Mouse (Mus musculus): ENCODE data around the gene Ovca2. TPM values are rescaled to one million over a fixed set of nuclear protein-coding genes. Genes with fewer than 3 reads are reported as not detected.

Gene Ovca2
- polyA plus RNA-seq, 1 experiment from 2014 or later: 24.5 TPM

- peaks cover 81% of the 10 kb centered on the region for H3K27me3 ChIP-seq
- under 1% methylated on average over 52 of the region's 52 CpGs for WGBS
- ATAC-seq (ENCODE audit: low FRiP score): no peak
- H3K9me3 ChIP-seq (replicated peaks): no peaks in the 10 kb centered on the region
- no peaks in the 10 kb centered on the region for H3K36me3 ChIP-seq
- H3K9ac ChIP-seq: peak overlapping the region; percentile 57
- peak overlapping the region; percentile 77 for H3K4me2 ChIP-seq (replicated peaks)
- H3K27ac ChIP-seq: 0 out of 2 replicates have a peak overlapping the region, but pooled peaks have one; percentile 7
- H3K4me3 ChIP-seq: peak overlapping the region; percentile 48
- H3K4me1 ChIP-seq: peaks cover 44% of the 10 kb centered on the region
Observed at GRCm38 (mm10) chr11:75194121-75194849, 15.7 kb upstream of the Ovca2 start.

DNA sequence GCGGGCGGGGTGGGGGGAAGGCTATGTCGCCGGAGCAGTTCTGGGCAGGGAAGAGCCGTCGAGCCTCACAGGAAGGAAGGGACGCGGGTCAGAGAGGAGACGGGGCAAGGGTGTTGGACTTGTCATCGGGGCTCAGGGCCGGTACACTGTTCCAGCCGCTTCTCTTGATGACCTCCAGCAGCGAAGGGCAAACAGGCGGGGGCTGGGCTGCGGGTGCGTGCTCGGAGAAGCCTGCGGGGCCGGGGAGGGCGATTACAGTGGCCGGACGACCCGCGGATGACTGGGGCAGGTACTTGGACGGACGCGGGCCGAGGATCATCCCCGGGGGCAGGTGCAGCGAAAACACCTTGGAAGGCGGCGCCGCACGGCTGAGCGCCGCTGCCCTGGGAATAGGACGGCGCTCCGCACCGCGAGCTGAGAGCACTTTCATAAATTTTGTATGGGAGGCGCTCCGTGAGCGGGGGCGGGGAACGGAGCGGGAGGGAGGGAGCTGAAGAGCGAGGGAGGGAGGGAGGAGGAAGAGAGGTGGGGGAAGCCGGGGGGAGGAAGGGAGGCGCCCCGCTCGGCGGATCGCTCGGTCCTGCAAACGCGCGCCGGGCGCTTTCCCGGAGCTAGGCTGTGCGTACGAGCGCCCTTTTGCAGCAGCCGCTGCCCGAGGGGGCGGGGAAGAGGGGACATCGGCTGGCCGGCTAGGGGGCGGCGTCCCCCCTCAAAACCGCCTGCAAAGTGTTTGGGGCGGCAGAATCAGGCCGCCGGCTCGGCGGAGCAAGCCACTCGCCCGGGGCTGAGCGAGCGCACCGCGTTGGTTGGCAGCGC lies 14.8 kb upstream of the Ovca2 start, which contains the start of gene Rtn4rl1:
Gene Rtn4rl1 (plus strand): TSS at position 528 of the 816 bp plus-strand sequence.
- Histone ChIP-seq H3K4me3 (peak within 1 kb of the TSS; percentile 48), H3K9me3 (replicated peaks) (no peaks in the 10 kb centered on the region), H3K36me3 (no peaks in the 10 kb centered on the region), H3K4me1 (peaks cover 46% of the 10 kb centered on the region), H3K27ac (0 out of 2 replicates have a peak within 1 kb of the TSS, but pooled peaks have one; percentile 7), H3K27me3 (peaks cover 74% of the 10 kb centered on the region), H3K9ac (peak within 1 kb of the TSS; percentile 57), H3K4me2 (replicated peaks) (peak within 1 kb of the TSS; percentile 77)
- under 1% methylated on average over 82 of the region's 84 CpGs for WGBS
- ATAC-seq (ENCODE audit: low FRiP score): peak; percentile 35; the same call in 1 of the 2 replicates

- peak overlapping the region; percentile 77 for H3K4me2 ChIP-seq (replicated peaks)
- peaks cover 66% of the 10 kb centered on the region for H3K27me3 ChIP-seq
- H3K9ac ChIP-seq: peak overlapping the region; percentile 57; the same call in 1 of the 2 replicates
- H3K36me3 ChIP-seq: no peaks in the 10 kb centered on the region
- peaks cover 46% of the 10 kb centered on the region for H3K4me1 ChIP-seq
- peak overlapping the region; percentile 48 for H3K4me3 ChIP-seq
- H3K27ac ChIP-seq: no peak overlapping the region
- ATAC-seq (ENCODE audit: low FRiP score): 0 out of 2 replicates have a peak, but pooled peaks have one; percentile 39
- 21% methylated on average over 13 of the region's 13 CpGs for WGBS
- no peaks in the 10 kb centered on the region for H3K9me3 ChIP-seq (replicated peaks)
Observed at GRCm38 (mm10) chr11:75192336-75193214, 13.9 kb upstream of the Ovca2 start.

- peaks cover 46% of the 10 kb centered on the region for H3K4me1 ChIP-seq
- no peaks in the 10 kb centered on the region for H3K36me3 ChIP-seq
- no peak for ATAC-seq (ENCODE audit: low FRiP score)
- no peak overlapping the region for H3K4me2 ChIP-seq (replicated peaks)
- H3K27ac ChIP-seq: no peak overlapping the region
- no peak overlapping the region for H3K9ac ChIP-seq
- 66% methylated on average over 6 of the region's 6 CpGs for WGBS
- H3K9me3 ChIP-seq (replicated peaks): no peaks in the 10 kb centered on the region
- peaks cover 58% of the 10 kb centered on the region for H3K27me3 ChIP-seq
- no peak overlapping the region for H3K4me3 ChIP-seq
Observed at GRCm38 (mm10) chr11:75191841-75192240, 13.2 kb upstream of the Ovca2 start.

DNA sequence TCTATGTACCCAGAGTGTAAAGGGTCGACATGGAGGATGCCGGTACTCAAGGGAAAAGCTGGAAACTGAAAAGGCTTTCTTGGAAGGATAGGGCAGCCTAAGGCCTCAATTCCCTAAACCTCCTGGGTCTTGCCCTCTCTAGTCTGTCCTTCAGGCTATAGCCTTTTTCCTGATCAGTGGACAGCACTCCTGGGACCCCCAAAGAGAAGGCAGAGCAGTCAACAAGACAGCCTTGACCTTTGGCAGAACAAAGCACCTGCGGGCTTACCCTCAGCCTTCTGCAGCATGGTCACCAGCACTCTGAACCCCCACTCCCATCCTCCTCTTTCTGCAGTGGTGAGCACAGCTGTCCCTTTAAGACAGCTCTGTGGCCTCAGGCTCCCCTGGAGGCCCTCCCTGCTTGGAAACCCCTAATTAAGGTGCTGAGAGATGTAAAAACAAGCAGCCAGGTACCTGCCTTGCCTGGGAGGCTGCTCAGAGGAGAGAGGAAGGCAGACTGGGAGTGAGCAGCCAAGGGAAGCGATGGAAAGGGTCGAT lies 12.3 kb upstream of the Ovca2 start, which contains the start of gene Dph1:
Gene Dph1 (minus strand): TSS at position 337 of the 537 bp plus-strand sequence.
- peaks cover 50% of the 10 kb centered on the region for H3K27me3 ChIP-seq
- peaks cover 44% of the 10 kb centered on the region for H3K4me1 ChIP-seq
- WGBS: 55% methylated on average over 5 of the region's 5 CpGs
- H3K4me2 ChIP-seq (replicated peaks): peak within 1 kb of the TSS; percentile 71
- no peaks in the 10 kb centered on the region for H3K9me3 ChIP-seq (replicated peaks)
- no peak within 1 kb of the TSS for H3K27ac ChIP-seq
- peak within 1 kb of the TSS; percentile 67 for H3K9ac ChIP-seq
- ATAC-seq (ENCODE audit: low FRiP score): no peak
- H3K36me3 ChIP-seq: no peaks in the 10 kb centered on the region
- peak within 1 kb of the TSS; percentile 71 for H3K4me3 ChIP-seq

DNA sequence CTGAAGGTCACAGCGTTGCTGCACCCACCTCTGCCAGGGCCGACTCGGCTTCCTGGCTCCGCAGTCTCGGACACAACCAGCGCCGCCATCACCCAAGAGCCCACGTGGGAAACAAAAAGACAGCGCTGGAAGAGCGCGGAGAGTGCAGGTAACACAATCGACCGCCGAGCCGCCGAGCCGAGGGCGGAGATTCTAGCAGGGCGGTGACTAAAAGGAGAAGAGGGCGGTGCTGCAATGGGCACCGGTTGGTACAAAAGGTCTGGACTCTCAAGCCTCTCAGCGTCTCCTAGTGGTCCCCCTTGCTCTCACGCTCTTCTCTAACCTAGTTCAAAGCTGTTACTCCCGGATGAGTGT lies 11.7 kb upstream of the Ovca2 start:
- H3K9me3 ChIP-seq (replicated peaks): no peaks in the 10 kb centered on the region
- H3K4me3 ChIP-seq: peak overlapping the region; percentile 71
- H3K27me3 ChIP-seq: peaks cover 43% of the 10 kb centered on the region
- H3K4me1 ChIP-seq: peaks cover 41% of the 10 kb centered on the region
- no peaks in the 10 kb centered on the region for H3K36me3 ChIP-seq
- ATAC-seq (ENCODE audit: low FRiP score): peak; percentile 71
- peak overlapping the region; percentile 71 for H3K4me2 ChIP-seq (replicated peaks)
- 1% methylated on average over 24 of the region's 24 CpGs for WGBS
- peak overlapping the region; percentile 67 for H3K9ac ChIP-seq
- no peak overlapping the region for H3K27ac ChIP-seq

GRCm38 (mm10) chr11:75189713-75190370 lies 11.2 kb upstream of the Ovca2 start:
- Histone ChIP-seq H3K27me3 (peaks cover 38% of the 10 kb centered on the region), H3K4me1 (peaks cover 41% of the 10 kb centered on the region), H3K9ac (peak overlapping the region; percentile 67), H3K27ac (no peak overlapping the region), H3K4me2 (replicated peaks) (peak overlapping the region; percentile 71), H3K4me3 (peak overlapping the region; percentile 71), H3K9me3 (replicated peaks) (no peaks in the 10 kb centered on the region), H3K36me3 (no peaks in the 10 kb centered on the region)
- under 1% methylated on average over 22 of the region's 22 CpGs for WGBS
- ATAC-seq (ENCODE audit: low FRiP score): peak; percentile 24

- H3K36me3 ChIP-seq: peaks cover 17% of the 10 kb centered on the region
- H3K9ac ChIP-seq: no peak overlapping the region
- no peak overlapping the region for H3K4me2 ChIP-seq (replicated peaks)
- ATAC-seq (ENCODE audit: low FRiP score): peak; percentile 16; the same call in 1 of the 2 replicates
- peak overlapping the region; percentile 60 for H3K27ac ChIP-seq
- no peaks in the 10 kb centered on the region for H3K9me3 ChIP-seq (replicated peaks)
- WGBS: 55% methylated on average over 2 of the region's 2 CpGs
- no peaks in the 10 kb centered on the region for H3K27me3 ChIP-seq
- peaks cover 25% of the 10 kb centered on the region for H3K4me1 ChIP-seq
- H3K4me3 ChIP-seq: no peak overlapping the region
Observed at GRCm38 (mm10) chr11:75184986-75185385, 6.4 kb upstream of the Ovca2 start.

DNA sequence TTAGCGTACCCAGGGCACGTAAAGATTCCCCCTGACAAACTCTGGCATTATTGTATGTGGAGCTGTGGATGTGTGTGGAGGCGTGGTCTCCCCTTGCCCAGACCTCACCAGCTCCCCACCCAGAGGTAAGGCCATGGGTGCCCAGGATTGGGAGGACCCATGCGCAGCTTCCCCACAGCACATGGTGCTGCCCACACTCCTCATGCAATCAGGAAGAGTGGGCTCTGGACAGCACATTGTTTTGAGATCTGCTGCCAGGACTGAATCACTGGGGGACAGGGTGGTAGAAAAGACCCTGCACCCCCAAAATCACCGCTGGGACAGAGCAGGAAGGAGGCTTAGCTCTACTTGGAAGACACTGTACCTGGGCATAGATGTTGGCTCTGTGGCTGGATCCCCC lies 5.9 kb upstream of the Ovca2 start:
- H3K9ac ChIP-seq: no peak overlapping the region
- H3K36me3 ChIP-seq: peaks cover 17% of the 10 kb centered on the region
- ATAC-seq (ENCODE audit: low FRiP score): peak; percentile 9; the same call in 1 of the 2 replicates
- WGBS: 85% methylated on average over 5 of the region's 5 CpGs
- H3K9me3 ChIP-seq (replicated peaks): no peaks in the 10 kb centered on the region
- no peak overlapping the region for H3K4me3 ChIP-seq
- H3K4me2 ChIP-seq (replicated peaks): no peak overlapping the region
- H3K27me3 ChIP-seq: no peaks in the 10 kb centered on the region
- H3K4me1 ChIP-seq: peaks cover 25% of the 10 kb centered on the region
- peak overlapping the region; percentile 60; the same call in 1 of the 2 replicates for H3K27ac ChIP-seq

- Histone ChIP-seq H3K4me1 (peaks cover 26% of the 10 kb centered on the region), H3K9me3 (replicated peaks) (no peaks in the 10 kb centered on the region), H3K27me3 (no peaks in the 10 kb centered on the region), H3K4me2 (replicated peaks) (no peak overlapping the region), H3K27ac (peak overlapping the region; percentile 60; the same call in 1 of the 2 replicates), H3K9ac (no peak overlapping the region), H3K36me3 (peaks cover 17% of the 10 kb centered on the region), H3K4me3 (no peak overlapping the region)
- ATAC-seq (ENCODE audit: low FRiP score): no peak
- 74% methylated on average over 2 of the region's 2 CpGs for WGBS
Observed at GRCm38 (mm10) chr11:75183917-75184570, 5.4 kb upstream of the Ovca2 start.
